Mouse (Mus musculus): ENCODE results near the gene Ccdc148. TPM values are rescaled to one million over a fixed set of nuclear protein-coding genes. Genes with fewer than 3 reads are reported as not detected.

Ccdc148 gene
- total and polyA plus RNA-seq, 2 experiments from 2014 or later = 0.46 to 0.56 TPM

DNA sequence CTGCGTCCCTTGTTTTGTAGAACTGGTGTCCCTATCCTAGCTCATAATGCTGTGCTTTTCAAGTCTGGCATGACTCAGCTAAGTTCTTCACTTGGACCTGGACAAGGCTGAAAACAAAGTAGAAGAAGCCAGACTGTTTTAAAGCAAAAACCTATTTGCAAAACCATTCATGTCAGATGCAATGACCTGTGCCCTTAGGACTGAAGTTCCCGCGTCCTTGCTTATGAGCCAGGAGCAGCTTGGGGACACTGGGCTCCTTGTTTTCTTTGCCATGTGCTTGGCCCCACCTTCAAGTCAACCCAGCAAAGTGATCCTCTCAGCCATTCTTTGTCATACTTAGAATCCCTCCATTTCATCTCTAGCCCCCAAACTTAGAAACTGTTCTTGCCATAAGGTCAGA is 125.3 kb downstream of the Ccdc148 start:
- no peaks in the 10 kb centered on the region for H3K27me3 ChIP-seq (ENCODE audit: control insufficient read depth, insufficient read depth, low read length)
- DNase-seq (ENCODE audit: low spot score) = no peak
- WGBS = 88% methylated on average over 3 of the region's 3 CpGs
- TF ChIP-seq CTCF (IDR thresholded peaks at IDR 0.05; ENCODE audit: low read depth) (no peak), EP300 (IDR thresholded peaks at IDR 0.05; ENCODE audit: low read depth) (no peak)
- ATAC-seq (ENCODE audit: insufficient read depth, low read depth) = no peak
- no peaks in the 10 kb centered on the region for H3K9me3 ChIP-seq (replicated peaks; ENCODE audit: control insufficient read depth, low read length)
- no peaks in the 10 kb centered on the region for H3K36me3 ChIP-seq (replicated peaks; ENCODE audit: control insufficient read depth, insufficient read depth, low read length)
- no peaks in the 10 kb centered on the region for H3K4me1 ChIP-seq (ENCODE audit: control insufficient read depth, insufficient read depth)
- no peak overlapping the region for H3K4me2 ChIP-seq (ENCODE audit: low read depth, low read length)
- H3K4me3 ChIP-seq (ENCODE audit: low read depth, low read length) = no peak overlapping the region
- H3K9ac ChIP-seq (replicated peaks; ENCODE audit: low read depth, low read length) = no peak overlapping the region
- H3K27ac ChIP-seq (ENCODE audit: low read depth) = no peak overlapping the region

DNA sequence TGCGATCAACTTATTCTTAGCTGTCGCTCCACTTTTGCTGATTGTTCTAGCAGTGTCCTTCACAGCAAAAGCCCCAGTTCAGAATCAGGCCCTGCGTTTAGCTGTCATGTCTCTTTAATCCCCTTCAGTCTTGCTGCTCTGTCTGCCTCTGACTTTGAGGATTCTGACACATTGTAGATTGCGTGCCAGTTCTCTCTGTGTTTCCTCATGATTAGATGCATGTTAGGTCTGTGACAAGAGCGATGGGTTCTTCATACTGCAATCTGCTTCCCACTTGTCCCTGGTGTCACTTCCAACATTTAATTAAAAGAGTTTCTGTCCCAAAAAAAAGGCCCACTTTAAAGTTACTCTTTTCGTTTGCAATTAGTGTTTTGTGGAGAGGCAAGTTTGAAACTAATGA is 126.2 kb downstream of the Ccdc148 start:
- Histone ChIP-seq H3K36me3 (replicated peaks; ENCODE audit: control insufficient read depth, insufficient read depth, low read length) (no peaks in the 10 kb centered on the region), H3K27ac (ENCODE audit: low read depth) (no peak overlapping the region), H3K9ac (replicated peaks; ENCODE audit: low read depth, low read length) (no peak overlapping the region), H3K4me1 (ENCODE audit: control insufficient read depth, insufficient read depth) (no peaks in the 10 kb centered on the region), H3K9me3 (replicated peaks; ENCODE audit: control insufficient read depth, low read length) (no peaks in the 10 kb centered on the region), H3K27me3 (ENCODE audit: control insufficient read depth, insufficient read depth, low read length) (no peaks in the 10 kb centered on the region), H3K4me3 (ENCODE audit: low read depth, low read length) (no peak overlapping the region), H3K4me2 (ENCODE audit: low read depth, low read length) (no peak overlapping the region)
- no peak for ATAC-seq (ENCODE audit: insufficient read depth, low read depth)
- TF ChIP-seq CTCF (IDR thresholded peaks at IDR 0.05; ENCODE audit: low read depth) (no peak), EP300 (IDR thresholded peaks at IDR 0.05; ENCODE audit: low read depth) (no peak)
- no peak for DNase-seq (ENCODE audit: low spot score)
- 62% methylated on average over 6 of the region's 6 CpGs for WGBS

DNA sequence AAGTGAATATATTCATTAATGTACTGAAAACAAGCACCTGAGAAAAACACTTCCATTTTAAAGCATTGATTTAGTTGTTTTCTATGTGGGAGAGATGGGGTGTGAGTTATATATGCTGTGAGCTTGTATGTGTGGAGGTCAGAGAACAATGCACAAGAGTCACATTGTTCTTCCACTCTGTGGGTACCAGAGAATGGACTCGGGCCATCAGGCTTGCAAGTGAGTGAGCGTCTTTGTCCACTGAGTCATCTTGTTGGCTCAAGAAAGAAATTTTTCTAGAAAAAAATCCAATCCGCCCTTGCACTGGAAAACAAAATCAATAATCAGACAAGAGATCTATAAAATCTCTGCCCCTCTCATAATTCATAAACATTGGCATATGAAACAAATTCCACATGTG is 135.9 kb downstream of the Ccdc148 start:
- Histone ChIP-seq H3K36me3 (replicated peaks; ENCODE audit: control insufficient read depth, insufficient read depth, low read length) (no peaks in the 10 kb centered on the region), H3K27ac (ENCODE audit: low read depth) (no peak overlapping the region), H3K27me3 (ENCODE audit: control insufficient read depth, insufficient read depth, low read length) (no peaks in the 10 kb centered on the region), H3K9me3 (replicated peaks; ENCODE audit: control insufficient read depth, low read length) (no peaks in the 10 kb centered on the region), H3K4me1 (ENCODE audit: control insufficient read depth, insufficient read depth) (no peaks in the 10 kb centered on the region), H3K4me2 (ENCODE audit: low read depth, low read length) (no peak overlapping the region), H3K4me3 (ENCODE audit: low read depth, low read length) (no peak overlapping the region), H3K9ac (replicated peaks; ENCODE audit: low read depth, low read length) (no peak overlapping the region)
- ATAC-seq (ENCODE audit: insufficient read depth, low read depth) = no peak
- WGBS = 79% methylated on average over 3 of the region's 3 CpGs
- TF ChIP-seq EP300 (IDR thresholded peaks at IDR 0.05; ENCODE audit: low read depth) = no peak
- no peak for DNase-seq (ENCODE audit: low spot score)

DNA sequence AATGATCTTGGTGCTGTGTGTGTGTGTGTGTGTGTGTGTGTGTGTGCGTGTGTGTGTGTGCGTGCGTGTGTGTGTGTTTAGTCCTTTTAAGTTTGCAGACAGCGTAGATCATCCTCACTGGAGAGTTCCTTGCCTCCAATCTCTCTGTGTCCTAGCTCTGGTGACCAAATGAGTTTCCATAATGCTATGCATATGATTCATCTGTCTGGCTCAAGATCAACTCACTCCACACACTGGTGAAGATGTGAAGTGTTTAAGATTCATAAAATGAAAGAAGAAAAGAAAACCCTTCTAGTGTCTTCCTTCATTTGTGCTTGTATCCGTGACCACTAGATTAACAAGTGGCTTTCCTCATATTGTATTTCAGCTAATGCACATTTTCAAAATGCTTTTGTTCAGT is 153.1 kb downstream of the Ccdc148 start:
- Histone ChIP-seq H3K36me3 (replicated peaks; ENCODE audit: control insufficient read depth, insufficient read depth, low read length) (no peaks in the 10 kb centered on the region), H3K4me3 (ENCODE audit: low read depth, low read length) (no peak overlapping the region), H3K4me1 (ENCODE audit: control insufficient read depth, insufficient read depth) (no peaks in the 10 kb centered on the region), H3K27me3 (ENCODE audit: control insufficient read depth, insufficient read depth, low read length) (no peaks in the 10 kb centered on the region), H3K9ac (replicated peaks; ENCODE audit: low read depth, low read length) (no peak overlapping the region), H3K9me3 (replicated peaks; ENCODE audit: control insufficient read depth, low read length) (no peaks in the 10 kb centered on the region), H3K27ac (ENCODE audit: low read depth) (no peak overlapping the region), H3K4me2 (ENCODE audit: low read depth, low read length) (no peak overlapping the region)
- no peak for TF ChIP-seq EP300 (IDR thresholded peaks at IDR 0.05; ENCODE audit: low read depth)
- TF ChIP-seq CTCF (IDR thresholded peaks at IDR 0.05; ENCODE audit: low read depth) = no peak
- DNase-seq (ENCODE audit: low spot score) (no peak), ATAC-seq (ENCODE audit: insufficient read depth, low read depth) (no peak)
- 93% methylated on average over 5 of the region's 5 CpGs for whole genome bisulfite sequencing

DNA sequence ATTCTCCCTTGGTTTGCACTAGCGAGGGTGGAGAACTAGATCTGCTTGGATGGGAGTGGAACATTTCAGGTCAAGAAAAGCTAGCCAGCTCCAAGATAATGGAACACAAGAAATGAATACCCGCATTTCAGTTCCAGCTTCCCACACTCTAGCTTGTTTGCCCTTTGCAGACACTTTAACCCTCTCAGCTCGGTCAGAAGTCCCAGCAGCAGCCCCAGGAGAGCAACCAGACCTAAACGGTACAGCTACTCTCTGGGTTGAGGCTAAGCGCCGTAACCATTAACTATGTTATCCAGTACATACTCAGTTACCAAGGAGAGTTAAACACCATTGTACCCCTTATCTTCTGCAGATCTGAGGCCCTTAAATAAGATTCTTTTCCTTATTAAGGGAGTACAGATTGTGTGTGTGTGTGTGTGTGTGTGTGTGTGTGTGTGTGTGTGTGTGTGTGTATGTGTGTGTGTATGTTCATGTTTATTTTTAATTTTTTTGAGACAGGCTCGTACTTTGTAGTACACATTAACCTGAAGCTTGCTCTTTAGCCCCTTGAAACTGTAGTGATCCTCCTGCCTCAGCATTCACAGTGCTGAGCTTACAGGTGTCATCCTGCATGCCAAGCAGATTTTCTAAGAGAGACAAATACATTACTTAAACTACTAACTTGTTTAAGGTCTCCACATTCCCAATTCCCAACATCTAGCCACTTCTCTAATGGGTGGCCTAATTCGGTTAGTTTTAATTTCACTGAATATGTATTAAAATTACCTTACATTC is 153.7 kb downstream of the Ccdc148 start:
- 77% methylated on average over 8 of the region's 8 CpGs for WGBS
- Histone ChIP-seq H3K27me3 (ENCODE audit: control insufficient read depth, insufficient read depth, low read length) (no peaks in the 10 kb centered on the region), H3K27ac (ENCODE audit: low read depth) (no peak overlapping the region), H3K4me3 (ENCODE audit: low read depth, low read length) (no peak overlapping the region), H3K9me3 (replicated peaks; ENCODE audit: control insufficient read depth, low read length) (no peaks in the 10 kb centered on the region), H3K4me2 (ENCODE audit: low read depth, low read length) (no peak overlapping the region), H3K9ac (replicated peaks; ENCODE audit: low read depth, low read length) (no peak overlapping the region), H3K36me3 (replicated peaks; ENCODE audit: control insufficient read depth, insufficient read depth, low read length) (no peaks in the 10 kb centered on the region), H3K4me1 (ENCODE audit: control insufficient read depth, insufficient read depth) (no peaks in the 10 kb centered on the region)
- no peak for TF ChIP-seq EP300 (IDR thresholded peaks at IDR 0.05; ENCODE audit: low read depth)
- TF ChIP-seq CTCF (IDR thresholded peaks at IDR 0.05; ENCODE audit: low read depth) = no peak
- ATAC-seq (ENCODE audit: insufficient read depth, low read depth) = no peak
- no peak for DNase-seq (ENCODE audit: low spot score)

DNA sequence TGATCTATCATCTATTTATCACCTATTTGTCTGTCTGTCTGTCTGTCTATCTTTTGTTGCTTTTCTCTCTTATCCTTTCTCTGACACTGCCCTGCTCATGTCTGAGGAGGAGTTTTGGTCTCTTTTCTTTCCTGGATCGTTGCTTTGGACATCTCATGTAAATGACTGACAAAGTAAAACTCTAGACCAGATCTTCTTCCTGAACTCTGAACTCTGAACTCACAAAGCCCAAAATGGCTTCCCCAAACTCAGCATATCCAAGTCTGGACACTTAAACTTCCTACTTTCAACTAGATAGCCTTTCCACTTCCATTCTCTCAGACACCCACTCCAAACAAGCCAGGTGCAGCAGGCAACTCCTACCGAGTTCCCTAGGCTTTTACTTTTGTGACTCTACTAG is 163.3 kb downstream of the Ccdc148 start:
- DNase-seq (ENCODE audit: low spot score) = no peak
- Histone ChIP-seq H3K4me1 (ENCODE audit: control insufficient read depth, insufficient read depth) (no peaks in the 10 kb centered on the region), H3K9me3 (replicated peaks; ENCODE audit: control insufficient read depth, low read length) (no peaks in the 10 kb centered on the region), H3K27me3 (ENCODE audit: control insufficient read depth, insufficient read depth, low read length) (no peaks in the 10 kb centered on the region), H3K36me3 (replicated peaks; ENCODE audit: control insufficient read depth, insufficient read depth, low read length) (no peaks in the 10 kb centered on the region), H3K4me3 (ENCODE audit: low read depth, low read length) (no peak overlapping the region), H3K27ac (ENCODE audit: low read depth) (no peak overlapping the region), H3K9ac (replicated peaks; ENCODE audit: low read depth, low read length) (no peak overlapping the region), H3K4me2 (ENCODE audit: low read depth, low read length) (no peak overlapping the region)
- TF ChIP-seq CTCF (IDR thresholded peaks at IDR 0.05; ENCODE audit: low read depth) = no peak
- no peak for TF ChIP-seq EP300 (IDR thresholded peaks at IDR 0.05; ENCODE audit: low read depth)
- 65% methylated on average over 2 of the region's 2 CpGs for whole genome bisulfite sequencing
- no peak for ATAC-seq (ENCODE audit: insufficient read depth, low read depth)
